Mouse (Mus musculus): ENCODE results near the gene Atp5f1.
"Not testable (repeated sequence)": the region's sequence is repeated elsewhere in the genome, so short reads cannot be mapped to it uniquely, and the experiment has no call there.

Atp5f1 gene

GRCm38 (mm10) chr3:105959999-105960398 is at the start of gene Atp5f1:
TSS of gene Atp5f1 (minus strand) at chr3:105960099.
- DNase-seq (ENCODE audit: low spot score) = no peak

- peak; percentile 35 for DNase-seq (ENCODE audit: low spot score)
Observed at GRCm38 (mm10) chr3:106003360-106003759, 43.5 kb upstream of the Atp5f1 start.

- peak; percentile 62 for DNase-seq (ENCODE audit: low spot score)
Observed at GRCm38 (mm10) chr3:106001416-106002370, 41.8 kb upstream of the Atp5f1 start.

GRCm38 (mm10) chr3:106000707-106001375 is 40.9 kb upstream of the Atp5f1 start:
- peak; percentile 20 for DNase-seq (ENCODE audit: low spot score)

- DNase-seq (ENCODE audit: low spot score) = no peak
Observed at GRCm38 (mm10) chr3:105994730-105995129, 34.8 kb upstream of the Atp5f1 start.

- peak; percentile 54 for DNase-seq (ENCODE audit: low spot score)
Observed at GRCm38 (mm10) chr3:105991653-105992283, 31.9 kb upstream of the Atp5f1 start.

- DNase-seq (ENCODE audit: low spot score) = not testable (repeated sequence)
Observed at GRCm38 (mm10) chr3:105989611-105990010, 29.7 kb upstream of the Atp5f1 start.

- DNase-seq (ENCODE audit: low spot score) = no peak
Observed at GRCm38 (mm10) chr3:105974174-105974573, 14.3 kb upstream of the Atp5f1 start.

GRCm38 (mm10) chr3:105973411-105973810 is 13.5 kb upstream of the Atp5f1 start, which contains the start of gene Ovgp1:
TSS of gene Ovgp1 (plus strand) at chr3:105973711.
- DNase-seq (ENCODE audit: low spot score) = no peak

- DNase-seq (ENCODE audit: low spot score) = no peak
Observed at GRCm38 (mm10) chr3:105971831-105972446, 12.0 kb upstream of the Atp5f1 start.

- peak; percentile 10 for DNase-seq (ENCODE audit: low spot score)
Observed at GRCm38 (mm10) chr3:105960700-105961099, 801 bp upstream of the Atp5f1 start.

GRCm38 (mm10) chr3:105959585-105959984 is 314 bp downstream of the Atp5f1 start:
- no peak for DNase-seq (ENCODE audit: low spot score)

- peak; percentile 96 for DNase-seq (ENCODE audit: low spot score)
Observed at GRCm38 (mm10) chr3:105958974-105959580, 822 bp downstream of the Atp5f1 start, which contains the start of gene Wdr77. TSS of gene Wdr77 (plus strand) at chr3:105959369.

- no peak for DNase-seq (ENCODE audit: low spot score)
Observed at GRCm38 (mm10) chr3:105958204-105958603, 1.7 kb downstream of the Atp5f1 start.

- no peak for DNase-seq (ENCODE audit: low spot score)
Observed at GRCm38 (mm10) chr3:105957235-105957634, 2.7 kb downstream of the Atp5f1 start.

GRCm38 (mm10) chr3:105951348-105951747 is 8.6 kb downstream of the Atp5f1 start:
- no peak for DNase-seq (ENCODE audit: low spot score)

GRCm38 (mm10) chr3:105936111-105936510 is 23.8 kb downstream of the Atp5f1 start:
- DNase-seq (ENCODE audit: low spot score) = no peak

GRCm38 (mm10) chr3:105935033-105935432 is 24.9 kb downstream of the Atp5f1 start:
- no peak for DNase-seq (ENCODE audit: low spot score)

GRCm38 (mm10) chr3:105933926-105934325 is 26.0 kb downstream of the Atp5f1 start:
- no peak for DNase-seq (ENCODE audit: low spot score)

GRCm38 (mm10) chr3:105932240-105933071 is 27.4 kb downstream of the Atp5f1 start, which contains the start of gene I830077J02Rik:
TSS of gene I830077J02Rik (minus strand) at chr3:105932664.
- DNase-seq (ENCODE audit: low spot score) = no peak

Measured in T-cell, adult 2 months (primary cell).